Mouse (Mus musculus) left cerebral cortex, postnatal 14 days (tissue): ENCODE results near the gene Ogfod3. TPM values are rescaled to one million over a fixed set of nuclear protein-coding genes. Genes with fewer than 3 reads are reported as not detected.

ENCODE experiments used
- DNase-seq, 2 experiments: peaks; one replicate each; pipeline ENCODE4 v3.0.0; 2021 to 2022; ENCODE audit warnings: low spot score in 2 of 2, mixed read lengths in 1 of 2
- intact Hi-C: fragments of 180-260 bp; cut with DNase I; formaldehyde crosslinking; loops from one replicate; pipeline ENCODE4 v1.15.1; 2025
- long read RNA-seq, 2 experiments: library from polyadenylated mRNA; stranded (forward); transcript quantifications; one replicate each; pipeline ENCODE4 v2.0.0; 2021
- total RNA-seq, 2 experiments: library from RNA; stranded (reverse); gene quantifications; 2 replicates each; pipeline ENCODE4 v1.2.3; 2021

The Ogfod3 gene
- 1 to 10 TPM; 7.1 to 7.4 TPM for total RNA-seq
- long read RNA-seq, experiment 1, transcript Ogfod3-201 (9 exons, 1,308 nt), result major isoform, 7 of 7 reads
- long read RNA-seq, experiment 1, partial matches to known transcripts, result 0 of 7 reads
- long read RNA-seq, experiment 1, other reads (novel, unspliced or antisense), result 0 of 7 reads
- long read RNA-seq, experiment 2, transcript Ogfod3-201 (9 exons, 1,308 nt), result major isoform, 8 of 9 reads
- long read RNA-seq, experiment 2, partial matches to known transcripts, result 1 of 9 reads
- long read RNA-seq, experiment 2, other reads (novel, unspliced or antisense), result 0 of 9 reads

- intact Hi-C loops, result loop anchor here (5.0 kb wide), 1 partner anchor 152 kb away; no protein-coding TSS in a partner anchor
These were observed at the start of gene Ogfod3, which contains the start of gene Hexdc for GRCm38 (mm10) chr11:121204161-121205006. Gene Ogfod3, minus strand, starts transcription at chr11:121204711. Gene Hexdc, plus strand, starts transcription at chr11:121204433.

GRCm38 (mm10) chr11:121250196-121250595 is 45.7 kb upstream of the Ogfod3 start:
- intact Hi-C loops, result no loop called here
- no peak for DNase-seq

More at GRCm38 (mm10) chr11:121204161-121205006, at the start of gene Ogfod3, which contains the start of gene Hexdc:
- DNase-seq, result peak; percentile 91 to 95

- no peak for DNase-seq
- intact Hi-C loops, result no loop called here
These were observed 35.2 kb upstream of the Ogfod3 start for GRCm38 (mm10) chr11:121239669-121240068.

- peak in 1 of 2 experiments; percentile 59 for DNase-seq
- intact Hi-C loops, result no loop called here
These were observed 33.0 kb upstream of the Ogfod3 start for GRCm38 (mm10) chr11:121237345-121238128.

GRCm38 (mm10) chr11:121236564-121237344 is 32.2 kb upstream of the Ogfod3 start, which contains the start of gene Narf:
Gene Narf, plus strand, starts transcription at chr11:121237253.
- peak; percentile 99 to 100 for DNase-seq
- intact Hi-C loops, result no loop called here

- intact Hi-C loops, result no loop called here
- DNase-seq, result peak; percentile 30 to 52
These were observed 31.1 kb upstream of the Ogfod3 start for GRCm38 (mm10) chr11:121235475-121236238.

- intact Hi-C loops, result no loop called here
- DNase-seq, result no peak
These were observed 28.2 kb upstream of the Ogfod3 start for GRCm38 (mm10) chr11:121232706-121233105.

GRCm38 (mm10) chr11:121231628-121232291 is 27.2 kb upstream of the Ogfod3 start:
- intact Hi-C loops, result no loop called here
- DNase-seq, result peak; percentile 27 to 72

- intact Hi-C loops, result no loop called here
- DNase-seq, result no peak
These were observed 26.7 kb upstream of the Ogfod3 start for GRCm38 (mm10) chr11:121231191-121231590.

- intact Hi-C loops, result no loop called here
- DNase-seq, result peak; percentile 50 to 60
These were observed 24.5 kb upstream of the Ogfod3 start, which contains the start of gene Cybc1 for GRCm38 (mm10) chr11:121229018-121229439. Gene Cybc1, minus strand, starts transcription at chr11:121229322.

GRCm38 (mm10) chr11:121228129-121229017 is 23.9 kb upstream of the Ogfod3 start:
- DNase-seq, result no peak
- intact Hi-C loops, result no loop called here

GRCm38 (mm10) chr11:121221321-121222010 is 17.0 kb upstream of the Ogfod3 start:
- no peak for DNase-seq
- intact Hi-C loops, result no loop called here

- DNase-seq, result no peak
- intact Hi-C loops, result no loop called here
These were observed 16.3 kb upstream of the Ogfod3 start for GRCm38 (mm10) chr11:121220771-121221170.

- DNase-seq, result no peak
- intact Hi-C loops, result no loop called here
These were observed 15.3 kb upstream of the Ogfod3 start for GRCm38 (mm10) chr11:121219776-121220175.

GRCm38 (mm10) chr11:121216831-121217230 is 12.3 kb upstream of the Ogfod3 start:
- intact Hi-C loops, result no loop called here
- DNase-seq, result no peak

- DNase-seq, result no peak
- intact Hi-C loops, result loop anchor here (5.0 kb wide), 1 partner anchor 152 kb away; no protein-coding TSS in a partner anchor
These were observed 701 bp downstream of the Ogfod3 start for GRCm38 (mm10) chr11:121203859-121204160.
